Mouse (Mus musculus) hindbrain, embryonic 16.5 days (tissue): ENCODE measurements around the gene Ear6. TPM values are rescaled to one million over a fixed set of nuclear protein-coding genes. Genes with fewer than 3 reads are reported as not detected.
"Not testable (repeated sequence)": the region's sequence is repeated elsewhere in the genome, so short reads cannot be mapped to it uniquely, and the experiment has no call there.

Experiments
- ATAC-seq: fragments of 200-750 bp; cut with Nextera tagmentation; 2 replicates; pipeline ENCODE4 v1.8.0; 2017; ENCODE audit warnings: moderate TSS enrichment, moderate library complexity
- H3K27ac ChIP-seq: fragments of 300-500 bp; sonication (generic); 2 replicates; pipeline ENCODE4 v1.5.1; 2014; ENCODE audit warnings: low read depth, mild to moderate bottlenecking, control low read depth, low read length, moderate library complexity
- H3K27me3 ChIP-seq: fragments of 300-500 bp; sonication (generic); replicated peaks from 2 replicates; pipeline ENCODE4 v1.6.1; 2014; ENCODE audit warnings: low read length; ENCODE audit not compliant: control insufficient read depth, insufficient read depth
- H3K36me3 ChIP-seq: fragments of 300-500 bp; sonication (generic); 2 replicates; pipeline ENCODE4 v1.6.1; 2014; ENCODE audit warnings: mild to moderate bottlenecking, low read length, moderate library complexity, mixed read lengths; ENCODE audit not compliant: control insufficient read depth, insufficient read depth
- H3K4me1 ChIP-seq: fragments of 300-500 bp; sonication (generic); 2 replicates; pipeline ENCODE4 v1.6.1; 2014; ENCODE audit warnings: low read depth, low read length; ENCODE audit not compliant: control insufficient read depth, insufficient read depth
- H3K4me2 ChIP-seq: fragments of 300-500 bp; sonication (generic); 2 replicates; pipeline ENCODE4 v1.6.1; 2014; ENCODE audit warnings: mild to moderate bottlenecking, low read length, control low read depth, moderate library complexity
- H3K4me3 ChIP-seq: fragments of 300-500 bp; sonication (generic); 2 replicates; pipeline ENCODE4 v1.5.1; 2014; ENCODE audit warnings: mild to moderate bottlenecking, low read length, control low read depth, moderate library complexity
- H3K9ac ChIP-seq: fragments of 300-500 bp; sonication (generic); 2 replicates; pipeline ENCODE4 v1.6.1; 2014; ENCODE audit warnings: low read depth, mild to moderate bottlenecking, control low read depth, low read length, moderate library complexity
- H3K9me3 ChIP-seq: fragments of 300-500 bp; sonication (generic); 2 replicates; pipeline ENCODE4 v1.6.1; 2014; ENCODE audit warnings: mild to moderate bottlenecking, low read length, moderate library complexity; ENCODE audit not compliant: control insufficient read depth
- WGBS: fragments of 180-500 bp; shearing (Covaris S2); extraction: QIAGEN DNeasy Blood & Tissue Kit; methylation state at CpG from one replicate; pipeline ENCODE4 v1.1.7; 2014; 5-methylcytosine and 5-hydroxymethylcytosine counted together
- polyA plus RNA-seq: library from polyadenylated mRNA; unstranded; fragments of >200 nt; fragmentation: Nextera tagmentation; extraction: Ambion mirVana; gene quantifications from 2 replicates; pipeline ENCODE4 v1.2.1, GENCODE M21; 2015

Ear6 gene
- not detected in 2 replicates for polyA plus RNA-seq

- H3K27ac ChIP-seq, result no peak within 1 kb of the TSS
Observed at GRCm38 (mm10) chr14:51853399-51853798, at the start of gene Ear6. TSS of gene Ear6 (plus strand) at chr14:51853699.

DNA sequence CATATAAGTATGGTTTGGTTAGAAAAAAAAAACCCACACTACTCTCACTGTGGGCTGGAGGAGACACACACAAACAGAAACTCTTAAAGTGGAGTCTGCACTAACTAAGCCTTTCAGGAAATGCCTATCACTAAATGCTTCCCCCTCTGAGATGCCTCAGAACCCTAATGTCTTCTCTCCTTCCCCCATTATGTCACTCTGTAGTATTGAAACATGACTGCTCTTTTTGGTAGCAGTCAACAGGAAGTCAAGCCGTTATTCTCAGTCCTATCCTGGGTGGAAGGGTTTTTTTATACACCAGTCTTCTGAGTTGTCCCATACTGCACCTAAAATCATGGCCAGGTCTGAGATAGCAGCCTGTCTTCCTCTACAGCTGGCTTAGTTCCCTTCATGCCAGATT is 26.9 kb upstream of the Ear6 start:
- ATAC-seq, result no peak
- H3K27ac ChIP-seq, result no peak overlapping the region
- no peaks in the 10 kb centered on the region for H3K27me3 ChIP-seq
- H3K9ac ChIP-seq, result no peak overlapping the region
- no peak overlapping the region for H3K4me2 ChIP-seq
- no peaks in the 10 kb centered on the region for H3K36me3 ChIP-seq
- H3K4me1 ChIP-seq, result no peaks in the 10 kb centered on the region
- H3K4me3 ChIP-seq, result no peak overlapping the region
- 85% methylated on average over 1 of the region's 1 CpGs for WGBS
- H3K9me3 ChIP-seq, result no peaks in the 10 kb centered on the region

More at GRCm38 (mm10) chr14:51853399-51853798, at the start of gene Ear6:
- ATAC-seq, result no peak
- no peaks in the 10 kb centered on the region for H3K27me3 ChIP-seq
- no peaks in the 10 kb centered on the region for H3K36me3 ChIP-seq
- H3K4me3 ChIP-seq, result no peak within 1 kb of the TSS
- no peak within 1 kb of the TSS for H3K9ac ChIP-seq
- no peaks in the 10 kb centered on the region for H3K4me1 ChIP-seq
- no peaks in the 10 kb centered on the region for H3K9me3 ChIP-seq
- H3K4me2 ChIP-seq, result no peak within 1 kb of the TSS

DNA sequence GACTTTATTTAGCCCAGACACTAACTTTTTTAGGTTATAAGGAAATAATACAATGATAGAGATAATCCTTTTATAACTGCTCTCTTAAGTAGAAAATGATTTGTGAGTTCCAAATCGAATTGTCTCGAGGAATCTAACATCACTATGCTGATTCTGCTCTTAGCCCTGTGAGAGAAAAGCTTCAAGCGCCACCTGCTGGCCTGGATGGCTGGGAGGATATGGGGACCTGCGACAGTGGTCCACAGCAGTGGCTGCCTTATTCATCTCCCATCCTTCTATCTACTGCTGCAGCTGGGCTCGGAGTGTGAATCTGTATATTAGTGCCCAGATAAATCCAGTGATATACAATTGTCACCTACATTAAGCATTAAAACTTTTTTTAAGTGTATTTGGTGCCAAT is 25.7 kb upstream of the Ear6 start:
- ATAC-seq, result peak; percentile 78; the same call in 1 of the 2 replicates
- not testable (repeated sequence) for H3K27ac ChIP-seq, H3K27me3 ChIP-seq, H3K4me2 ChIP-seq, H3K4me3 ChIP-seq, H3K9me3 ChIP-seq, H3K4me1 ChIP-seq, H3K36me3 ChIP-seq, H3K9ac ChIP-seq
- whole genome bisulfite sequencing, result 44% methylated on average over 5 of the region's 5 CpGs

DNA sequence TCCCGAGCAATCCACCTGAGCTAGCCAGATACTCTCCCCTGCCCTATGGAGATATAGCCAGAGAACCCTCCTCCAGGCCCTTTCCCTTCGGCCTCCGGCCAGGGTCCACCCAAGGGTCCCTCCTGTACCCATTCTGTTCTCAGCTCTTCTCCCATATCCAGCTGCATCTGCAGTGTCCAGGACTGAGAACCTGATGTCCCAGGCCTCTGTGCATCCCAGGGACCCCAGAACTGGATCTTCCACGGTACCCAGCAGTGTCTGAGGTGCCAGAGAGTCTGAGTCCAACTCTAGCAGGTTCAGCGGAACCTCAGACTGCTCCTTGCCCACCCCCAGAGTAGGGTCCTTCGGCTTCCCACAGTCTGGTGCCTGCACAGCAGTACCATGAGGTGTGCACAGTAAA is 24.3 kb upstream of the Ear6 start:
- H3K4me3 ChIP-seq, result no peak overlapping the region
- no peak overlapping the region for H3K4me2 ChIP-seq
- 85% methylated on average over 6 of the region's 6 CpGs for WGBS
- H3K4me1 ChIP-seq, result no peaks in the 10 kb centered on the region
- H3K27ac ChIP-seq, result no peak overlapping the region
- ATAC-seq, result no peak
- H3K27me3 ChIP-seq, result no peaks in the 10 kb centered on the region
- no peaks in the 10 kb centered on the region for H3K9me3 ChIP-seq
- H3K36me3 ChIP-seq, result no peaks in the 10 kb centered on the region
- no peak overlapping the region for H3K9ac ChIP-seq

GRCm38 (mm10) chr14:51838480-51838879 is 15.0 kb upstream of the Ear6 start:
- H3K4me3 ChIP-seq, ATAC-seq, H3K27me3 ChIP-seq, H3K4me2 ChIP-seq, H3K9me3 ChIP-seq, H3K4me1 ChIP-seq, H3K9ac ChIP-seq, H3K27ac ChIP-seq, H3K36me3 ChIP-seq: not testable (repeated sequence)
- WGBS, result 18% methylated on average over 2 of the region's 2 CpGs

DNA sequence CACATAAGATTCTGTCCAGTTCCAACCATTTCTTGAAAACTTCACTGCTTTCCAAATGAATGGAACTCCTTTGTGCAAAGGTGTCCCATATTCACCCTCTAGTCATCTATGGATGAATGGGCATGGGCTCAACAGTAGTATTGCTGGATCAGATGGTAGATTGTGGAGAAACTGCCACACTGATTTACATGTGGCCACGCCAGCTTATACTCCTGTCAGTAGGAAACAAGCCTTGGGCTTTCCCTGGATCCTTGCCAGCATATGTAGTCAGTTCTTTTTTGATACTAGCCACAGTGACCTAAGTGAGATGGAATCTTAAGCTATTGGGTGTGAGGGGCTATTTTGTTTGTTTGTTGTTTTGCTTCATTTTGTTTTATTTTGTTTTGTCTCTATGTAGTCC is 11.2 kb upstream of the Ear6 start:
- WGBS, result 70% methylated on average over 1 of the region's 1 CpGs
- Histone ChIP-seq H3K4me3 (no peak overlapping the region), H3K9me3 (no peaks in the 10 kb centered on the region), H3K4me1 (no peaks in the 10 kb centered on the region), H3K27me3 (no peaks in the 10 kb centered on the region), H3K9ac (no peak overlapping the region), H3K27ac (no peak overlapping the region), H3K4me2 (no peak overlapping the region), H3K36me3 (no peaks in the 10 kb centered on the region)
- ATAC-seq, result no peak

DNA sequence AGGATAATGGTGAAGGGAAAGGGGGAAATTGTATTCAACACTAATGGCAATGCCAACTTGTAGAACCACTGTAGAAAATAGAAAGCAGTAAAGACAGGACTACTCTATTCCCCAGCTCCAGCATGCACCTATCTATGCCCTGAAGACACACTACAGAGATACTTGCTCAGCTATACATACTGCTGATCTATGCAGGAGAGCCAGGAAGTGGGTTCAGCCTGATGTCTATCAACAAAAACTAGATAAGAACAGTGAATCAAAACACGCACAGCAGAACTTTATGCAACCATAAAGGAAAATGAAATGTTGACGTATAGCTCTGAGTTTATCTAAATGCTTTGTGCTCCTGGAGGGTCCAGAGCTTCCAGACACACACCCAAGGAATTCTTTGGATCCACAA is 10.7 kb upstream of the Ear6 start:
- no peaks in the 10 kb centered on the region for H3K27me3 ChIP-seq
- H3K9me3 ChIP-seq, result no peaks in the 10 kb centered on the region
- no peak overlapping the region for H3K4me3 ChIP-seq
- ATAC-seq, result no peak
- H3K36me3 ChIP-seq, result no peaks in the 10 kb centered on the region
- H3K27ac ChIP-seq, result no peak overlapping the region
- H3K4me1 ChIP-seq, result no peaks in the 10 kb centered on the region
- WGBS, result 91% methylated on average over 2 of the region's 2 CpGs
- H3K4me2 ChIP-seq, result no peak overlapping the region
- H3K9ac ChIP-seq, result no peak overlapping the region

DNA sequence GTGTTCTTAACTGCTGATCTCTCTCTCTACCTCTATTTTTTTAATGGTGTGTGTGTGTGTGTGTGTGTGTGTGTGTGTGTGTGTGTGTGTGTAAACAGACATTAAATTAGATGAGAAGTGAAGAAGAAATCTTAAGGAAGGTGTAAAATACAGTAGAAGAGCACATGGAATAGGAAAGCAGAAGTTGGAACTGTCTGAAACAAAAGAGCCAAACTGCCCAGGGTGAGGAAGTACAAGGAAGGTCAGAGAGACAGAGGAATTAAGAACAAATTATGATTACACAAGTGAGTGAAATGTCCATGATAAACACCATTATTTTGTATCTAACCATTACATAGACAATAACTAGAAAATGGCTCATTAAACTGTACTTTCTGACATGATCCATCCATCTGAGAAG is 9.6 kb upstream of the Ear6 start:
- ATAC-seq, result no peak
- Histone ChIP-seq H3K36me3 (no peaks in the 10 kb centered on the region), H3K9me3 (no peaks in the 10 kb centered on the region), H3K9ac (no peak overlapping the region), H3K4me2 (no peak overlapping the region), H3K27me3 (no peaks in the 10 kb centered on the region), H3K4me3 (no peak overlapping the region), H3K27ac (no peak overlapping the region), H3K4me1 (no peaks in the 10 kb centered on the region)

DNA sequence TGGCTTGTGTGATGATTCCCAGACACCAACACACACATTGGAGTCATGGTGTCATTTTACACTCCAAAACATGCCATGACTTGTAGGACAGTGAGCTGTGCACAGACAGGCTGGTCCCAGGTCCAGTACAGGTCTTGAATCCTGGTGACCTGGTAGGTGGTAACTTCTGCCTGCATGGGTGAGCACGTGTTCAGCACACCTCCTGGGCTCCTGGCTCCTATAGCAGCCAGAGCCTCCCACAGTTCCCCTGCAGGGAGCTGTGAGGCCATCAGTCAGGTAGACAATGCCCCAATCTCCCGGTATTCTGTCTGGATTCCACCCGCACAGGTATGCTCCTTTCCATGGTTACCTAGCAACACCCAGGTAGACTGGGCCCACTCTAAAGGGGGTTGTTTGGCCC is 6.9 kb upstream of the Ear6 start:
- Histone ChIP-seq H3K9me3 (no peaks in the 10 kb centered on the region), H3K4me2 (no peak overlapping the region), H3K27me3 (no peaks in the 10 kb centered on the region), H3K4me1 (no peaks in the 10 kb centered on the region), H3K9ac (no peak overlapping the region), H3K4me3 (no peak overlapping the region), H3K36me3 (no peaks in the 10 kb centered on the region), H3K27ac (no peak overlapping the region)
- no peak for ATAC-seq
- WGBS, result 73% methylated on average over 3 of the region's 3 CpGs

DNA sequence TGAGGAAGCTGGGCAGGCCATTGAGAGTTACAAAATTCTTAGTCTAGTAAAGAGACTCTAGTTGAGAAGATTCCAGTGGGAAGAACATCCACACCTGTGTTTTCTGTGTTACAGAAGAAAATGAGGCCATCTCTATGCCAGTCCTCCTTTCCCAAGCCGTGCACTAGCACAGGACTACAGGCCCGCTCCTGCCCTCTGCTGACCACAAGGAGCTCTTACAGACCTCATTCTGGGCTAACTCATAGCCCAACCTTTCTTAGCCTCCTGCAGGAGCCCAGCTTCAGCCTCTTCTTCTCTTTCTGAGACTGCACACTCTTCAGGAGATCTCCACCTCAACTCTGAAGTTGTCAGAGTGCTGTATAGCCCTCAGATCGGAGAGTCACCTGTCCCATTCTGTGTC is 2.5 kb upstream of the Ear6 start:
- H3K36me3 ChIP-seq, H3K4me2 ChIP-seq, H3K9me3 ChIP-seq, H3K4me1 ChIP-seq, H3K9ac ChIP-seq, H3K27ac ChIP-seq, ATAC-seq, H3K27me3 ChIP-seq, H3K4me3 ChIP-seq: not testable (repeated sequence)
- WGBS, result 48% methylated on average over 3 of the region's 3 CpGs
